Mouse (Mus musculus) liver, embryonic 14.5 days (tissue): ENCODE measurements around the gene Wap.

Source experiments
- CTCF ChIP-seq: IDR thresholded peaks from 2 replicates; pipeline ENCODE4 v1.5.1; 2016; ENCODE audit warnings: antibody characterized with exemption, low read depth, control low read depth
- EP300 ChIP-seq: IDR thresholded peaks from 2 replicates; pipeline ENCODE4 v1.6.1; 2016; ENCODE audit warnings: antibody characterized with exemption, low read depth

DNA sequence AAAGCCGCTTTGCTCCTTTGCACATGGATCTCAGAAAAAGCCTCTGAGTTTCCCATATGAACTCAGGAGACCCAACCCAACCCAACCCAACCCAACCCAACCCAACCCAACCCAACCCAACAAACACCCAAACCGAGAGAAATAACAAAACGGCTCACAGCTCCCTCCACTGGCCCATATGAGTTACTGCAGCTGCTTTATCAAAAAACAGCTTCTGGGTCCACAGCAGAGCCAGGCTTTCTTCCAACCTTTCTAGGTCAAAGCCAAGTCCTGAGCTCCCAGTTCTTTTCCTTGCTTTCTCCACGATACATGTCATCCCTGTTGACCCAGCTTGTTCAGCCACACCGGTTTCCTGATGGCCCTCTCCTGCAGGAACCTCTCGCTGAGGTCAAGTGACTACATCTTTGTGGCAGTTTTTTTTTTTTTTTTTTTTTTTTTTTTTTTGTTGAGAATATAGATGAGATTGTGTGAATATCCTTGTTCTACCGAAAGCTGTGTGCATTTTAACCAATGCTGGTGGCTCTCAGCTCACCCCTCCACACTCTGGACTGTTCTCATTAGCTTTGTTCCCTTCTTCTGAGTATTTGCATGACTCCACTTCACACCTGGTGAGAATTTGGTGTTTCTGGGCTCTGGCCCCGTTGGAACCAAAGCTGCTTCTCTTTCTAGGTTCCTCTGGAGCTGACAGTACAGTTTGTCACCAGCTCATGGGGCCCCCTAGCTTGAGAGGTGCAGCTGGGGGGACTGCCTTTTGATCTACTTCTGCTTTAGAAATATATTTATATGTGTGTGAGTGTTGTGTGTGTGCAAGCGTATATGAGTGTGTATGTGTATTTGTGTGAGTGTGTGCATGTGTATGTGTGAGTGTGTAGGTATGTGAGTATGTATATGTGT, 9.6 kb upstream of the Wap start:
- peak; percentile 45; the same call in 1 of the 2 replicates for TF ChIP-seq CTCF
- TF ChIP-seq EP300 = no peak
